Mouse (Mus musculus) limb, embryonic 10.5 days (tissue): ENCODE measurements around the gene Myom3. TPM values are rescaled to one million over a fixed set of nuclear protein-coding genes. Genes with fewer than 3 reads are reported as not detected.

ENCODE experiments used
- DNase-seq: peaks from one replicate; pipeline ENCODE4 v3.0.0-alpha.2; 2017; ENCODE audit warnings: low spot score
- H3K27ac ChIP-seq: fragments of 300-500 bp; sonication (generic); 2 replicates; pipeline ENCODE4 v1.5.1; 2016; ENCODE audit warnings: mild to moderate bottlenecking
- H3K27me3 ChIP-seq: fragments of 300-500 bp; sonication (generic); 2 replicates; pipeline ENCODE4 v1.6.1; 2016; ENCODE audit warnings: low read depth, mild to moderate bottlenecking; ENCODE audit not compliant: poor library complexity, severe bottlenecking
- H3K36me3 ChIP-seq: fragments of 300-500 bp; sonication (generic); 2 replicates; pipeline ENCODE4 v1.6.1; 2016; ENCODE audit warnings: mild to moderate bottlenecking, moderate library complexity
- H3K4me1 ChIP-seq: fragments of 300-500 bp; sonication (generic); 2 replicates; pipeline ENCODE4 v1.6.1; 2016
- H3K4me3 ChIP-seq: fragments of 300-500 bp; sonication (generic); 2 replicates; pipeline ENCODE4 v1.5.1; 2016; ENCODE audit warnings: mild to moderate bottlenecking, moderate library complexity
- H3K9me3 ChIP-seq: fragments of 300-500 bp; sonication (generic); replicated peaks from 2 replicates; pipeline ENCODE4 v1.6.1; 2016; ENCODE audit warnings: mild to moderate bottlenecking
- WGBS: fragments of 180-500 bp; shearing (Covaris S2); methylation state at CpG from one replicate; pipeline ENCODE4 v1.1.7; 2016; 5-methylcytosine and 5-hydroxymethylcytosine counted together
- polyA plus RNA-seq: library from polyadenylated mRNA; unstranded; fragments of >200 nt; fragmentation: Nextera tagmentation; extraction: Ambion mirVana; gene quantifications from 2 replicates; pipeline ENCODE4 v1.2.1, GENCODE M21; 2016

Gene Myom3
- polyA plus RNA-seq, 1 experiment from 2014 or later: 0.15 TPM

DNA sequence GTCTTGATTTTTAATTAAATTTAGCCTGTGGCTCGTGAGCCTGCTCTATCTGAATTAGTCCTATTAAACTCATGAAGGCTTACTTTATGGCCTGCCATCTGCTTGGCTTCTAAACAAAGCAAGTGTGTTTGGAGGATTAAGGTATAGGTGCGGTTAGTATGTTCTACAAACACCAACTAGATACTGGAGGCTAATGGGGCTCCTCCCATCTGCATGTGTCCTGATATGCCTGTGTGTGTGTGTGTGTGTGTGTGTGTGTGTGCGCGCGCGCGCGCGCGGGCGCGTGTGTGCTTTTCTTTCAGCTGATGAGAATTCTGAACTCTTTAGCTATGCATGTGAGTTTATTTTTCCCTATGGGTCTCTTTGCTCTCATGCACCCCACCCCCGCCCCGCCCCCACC is 19.8 kb upstream of the Myom3 start:
- peaks cover 37% of the 10 kb centered on the region for H3K4me1 ChIP-seq
- no peak for DNase-seq
- H3K4me3 ChIP-seq: no peak overlapping the region
- H3K27ac ChIP-seq: no peak overlapping the region
- H3K36me3 ChIP-seq: no peaks in the 10 kb centered on the region
- H3K27me3 ChIP-seq: no peaks in the 10 kb centered on the region
- 90% methylated on average over 14 of the region's 14 CpGs for WGBS
- H3K9me3 ChIP-seq: no peaks in the 10 kb centered on the region

DNA sequence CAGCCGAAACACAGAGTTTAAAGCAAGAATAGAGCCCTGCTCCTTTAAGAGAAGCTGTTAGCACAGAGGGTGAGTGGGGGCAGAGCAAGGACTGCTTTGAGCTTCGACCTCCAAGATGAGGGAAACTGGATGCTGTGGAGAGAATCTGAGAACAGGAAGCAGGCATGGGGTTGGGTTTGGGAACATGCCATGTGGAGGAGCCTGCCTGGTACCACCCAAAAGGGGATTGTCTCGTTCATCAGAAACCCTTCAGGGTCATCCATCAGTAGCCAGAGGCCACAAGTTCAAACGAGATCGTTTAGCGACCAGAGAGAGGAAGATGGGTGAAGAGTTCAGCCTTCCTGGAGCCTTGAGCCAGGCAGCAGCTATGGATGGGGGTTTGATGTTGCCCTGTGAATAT is 16.0 kb upstream of the Myom3 start:
- no peaks in the 10 kb centered on the region for H3K9me3 ChIP-seq
- no peak overlapping the region for H3K4me3 ChIP-seq
- H3K4me1 ChIP-seq: peaks cover 45% of the 10 kb centered on the region
- peak overlapping the region; percentile 32; the same call in 1 of the 2 replicates for H3K27ac ChIP-seq
- no peak for DNase-seq
- 20% methylated on average over 6 of the region's 6 CpGs for WGBS
- H3K27me3 ChIP-seq: no peaks in the 10 kb centered on the region
- H3K36me3 ChIP-seq: no peaks in the 10 kb centered on the region

DNA sequence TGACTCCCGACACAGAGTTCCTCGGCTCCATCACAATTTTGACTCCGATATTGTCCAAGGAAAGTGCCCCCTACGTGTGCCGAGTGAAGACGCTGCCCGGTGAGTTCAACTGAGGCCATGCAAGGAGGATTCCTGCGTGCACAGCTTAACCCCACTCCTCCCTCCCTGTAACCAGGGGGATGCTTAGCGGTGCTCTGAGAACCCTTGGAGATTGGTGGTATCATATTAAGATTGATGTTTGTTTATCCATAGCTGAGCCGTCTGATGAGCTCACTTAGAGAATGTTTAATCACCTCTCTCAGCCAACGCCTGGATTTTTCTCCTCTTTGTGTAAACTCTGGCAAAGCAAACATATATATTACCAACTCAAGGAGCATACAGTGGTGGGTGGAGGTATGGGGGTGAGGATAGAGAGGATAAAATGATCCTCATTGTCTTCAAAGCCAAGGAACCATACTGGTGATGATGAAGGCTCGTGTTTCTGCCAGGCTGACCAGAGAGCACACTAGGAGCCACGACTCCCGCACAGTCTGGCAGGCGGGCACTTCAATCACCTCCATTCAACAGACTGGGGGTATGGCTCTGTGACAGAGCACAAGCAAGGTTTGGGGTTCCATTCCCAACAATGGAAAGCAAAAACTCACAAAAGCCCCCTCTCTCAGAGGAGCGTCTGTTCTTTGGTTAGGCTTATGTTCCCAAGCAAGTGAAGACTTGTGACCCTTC is 14.6 kb upstream of the Myom3 start:
- DNase-seq: no peak
- no peaks in the 10 kb centered on the region for H3K27me3 ChIP-seq
- H3K27ac ChIP-seq: no peak overlapping the region
- WGBS: 59% methylated on average over 16 of the region's 16 CpGs
- H3K9me3 ChIP-seq: no peaks in the 10 kb centered on the region
- no peaks in the 10 kb centered on the region for H3K36me3 ChIP-seq
- H3K4me3 ChIP-seq: no peak overlapping the region
- peaks cover 34% of the 10 kb centered on the region for H3K4me1 ChIP-seq

DNA sequence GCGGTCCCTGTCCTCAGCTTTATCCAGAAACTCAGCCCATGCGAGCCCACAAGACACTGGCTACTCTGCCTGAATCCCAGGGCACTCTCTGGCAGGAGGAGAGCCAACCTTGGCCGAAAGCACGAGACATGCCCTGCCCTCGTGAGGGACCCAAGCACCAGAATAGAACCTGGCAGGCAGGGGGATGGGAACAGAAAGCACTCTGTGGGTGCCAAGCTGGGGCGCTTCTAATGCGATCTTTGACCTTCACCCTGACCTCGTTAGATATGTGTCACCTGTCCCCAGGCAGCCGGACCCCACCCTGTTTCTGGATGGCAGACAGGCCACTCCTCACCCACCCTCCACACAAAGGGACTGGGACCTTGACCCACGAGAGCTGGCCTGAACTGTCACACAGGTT is 13.9 kb upstream of the Myom3 start:
- no peak overlapping the region for H3K27ac ChIP-seq
- no peak overlapping the region for H3K4me3 ChIP-seq
- H3K4me1 ChIP-seq: peaks cover 30% of the 10 kb centered on the region
- no peaks in the 10 kb centered on the region for H3K27me3 ChIP-seq
- WGBS: 80% methylated on average over 10 of the region's 10 CpGs
- H3K9me3 ChIP-seq: no peaks in the 10 kb centered on the region
- H3K36me3 ChIP-seq: no peaks in the 10 kb centered on the region
- no peak for DNase-seq

DNA sequence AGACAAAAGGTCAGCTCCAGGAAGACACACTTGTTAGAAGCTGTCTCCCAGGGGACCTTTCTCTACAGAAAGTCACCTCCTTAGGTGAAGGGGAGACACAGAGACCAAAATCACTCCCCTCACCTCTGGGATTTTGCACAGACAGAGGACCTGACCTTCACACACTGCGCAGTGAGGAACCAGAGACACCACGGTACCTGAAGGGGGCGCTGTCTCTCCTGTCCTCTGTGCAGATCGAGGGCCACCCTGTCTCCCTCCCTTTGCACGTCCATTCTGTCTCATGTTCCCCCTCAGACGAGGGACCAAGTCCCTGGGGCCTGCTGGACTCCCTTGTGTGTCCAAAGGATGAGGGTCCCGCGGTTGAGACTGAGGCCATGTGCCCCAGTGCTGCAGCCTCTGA is 8.6 kb upstream of the Myom3 start:
- H3K36me3 ChIP-seq: no peaks in the 10 kb centered on the region
- no peaks in the 10 kb centered on the region; the same call in 1 of the 2 replicates for H3K9me3 ChIP-seq
- no peak overlapping the region for H3K4me3 ChIP-seq
- WGBS: 82% methylated on average over 8 of the region's 8 CpGs
- no peak overlapping the region for H3K27ac ChIP-seq
- peaks cover 21% of the 10 kb centered on the region for H3K4me1 ChIP-seq
- no peaks in the 10 kb centered on the region for H3K27me3 ChIP-seq
- no peak for DNase-seq

DNA sequence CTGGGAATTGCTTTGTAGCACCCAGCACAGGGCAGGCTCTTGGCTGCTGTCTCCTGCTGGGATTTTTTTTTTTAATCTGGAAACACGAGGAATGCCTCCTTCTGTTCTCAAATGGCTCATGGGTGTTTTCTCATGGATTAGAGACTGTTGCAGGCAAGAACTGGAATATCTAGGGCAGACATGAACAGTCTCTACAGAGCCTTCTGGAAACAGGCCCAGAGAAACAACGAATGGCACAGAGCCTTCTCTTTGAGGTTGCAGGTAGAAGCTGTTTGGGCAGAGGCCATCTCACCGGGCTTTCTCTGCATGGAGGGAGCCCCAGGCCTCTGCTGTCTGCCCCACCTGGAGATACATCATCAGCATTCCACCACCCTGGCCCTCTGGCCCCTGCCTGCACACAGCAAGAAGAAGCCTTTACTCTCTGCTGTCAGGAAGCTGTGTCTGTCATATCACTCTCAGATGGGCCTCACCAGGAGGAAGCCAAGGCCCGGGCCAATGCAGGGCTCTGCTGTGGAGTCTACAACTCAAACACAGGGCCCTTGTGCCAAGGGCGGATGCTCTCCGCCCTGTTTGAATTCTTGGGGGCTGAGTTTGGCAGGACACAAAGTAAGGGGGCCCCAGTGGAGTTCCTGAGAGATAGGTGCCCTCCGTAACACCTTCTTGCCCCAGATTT is 7.3 kb upstream of the Myom3 start:
- no peaks in the 10 kb centered on the region for H3K36me3 ChIP-seq

DNA sequence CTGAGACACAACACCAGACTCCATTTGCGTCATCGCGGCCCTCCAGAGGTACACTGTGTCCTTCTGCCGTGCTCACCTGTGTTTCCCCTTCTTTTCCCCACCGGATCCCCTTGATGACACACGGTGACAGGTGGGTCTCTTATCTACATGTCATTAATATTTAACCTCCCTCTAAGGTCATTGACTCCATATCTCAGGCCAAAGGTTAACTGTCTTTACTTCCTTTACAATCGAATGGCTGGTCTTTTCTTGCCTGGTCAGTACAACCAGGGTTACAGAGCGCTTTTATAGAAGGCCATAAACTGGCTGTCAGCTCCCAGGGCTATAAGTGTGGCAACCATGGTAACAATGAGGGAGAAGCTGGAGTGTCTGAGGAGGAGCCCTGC is 6.7 kb upstream of the Myom3 start:
- Histone ChIP-seq H3K36me3 (no peaks in the 10 kb centered on the region), H3K4me1 (peaks cover 13% of the 10 kb centered on the region), H3K27ac (no peak overlapping the region), H3K27me3 (no peaks in the 10 kb centered on the region), H3K4me3 (no peak overlapping the region), H3K9me3 (no peaks in the 10 kb centered on the region; the same call in 1 of the 2 replicates)
- DNase-seq: no peak
- 62% methylated on average over 8 of the region's 8 CpGs for WGBS

More for the DNA sequence above, 7.3 kb upstream of the Myom3 start:
- Histone ChIP-seq H3K4me3 (no peak overlapping the region), H3K27ac (no peak overlapping the region), H3K4me1 (peaks cover 13% of the 10 kb centered on the region), H3K27me3 (no peaks in the 10 kb centered on the region), H3K9me3 (no peaks in the 10 kb centered on the region; the same call in 1 of the 2 replicates)
- no peak for DNase-seq
- WGBS: 76% methylated on average over 7 of the region's 7 CpGs

DNA sequence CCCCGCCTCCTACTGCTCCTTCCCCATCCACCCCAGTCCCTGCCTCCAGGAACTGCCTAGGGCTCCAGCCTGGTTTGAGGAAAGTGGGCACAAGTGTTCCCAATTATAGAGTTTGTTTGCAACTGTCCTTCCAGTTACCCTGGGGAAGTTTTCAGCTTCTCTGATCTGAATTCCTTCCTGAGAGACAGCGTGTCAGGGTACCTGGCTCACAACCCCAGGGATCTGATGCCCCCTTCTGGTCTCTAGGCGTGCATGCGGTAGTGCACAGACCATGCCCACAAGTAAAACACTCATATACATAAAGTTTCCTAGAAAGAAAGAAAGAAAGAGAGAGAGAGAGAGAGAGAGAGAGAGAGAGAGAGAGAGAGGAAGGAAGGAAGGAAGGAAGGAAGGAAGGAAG is 1.2 kb upstream of the Myom3 start:
- no peaks in the 10 kb centered on the region for H3K36me3 ChIP-seq
- 41% methylated on average over 4 of the region's 4 CpGs for WGBS
- no peak overlapping the region for H3K27ac ChIP-seq
- peaks cover 20% of the 10 kb centered on the region for H3K4me1 ChIP-seq
- H3K9me3 ChIP-seq: no peaks in the 10 kb centered on the region; the same call in 1 of the 2 replicates
- no peak for DNase-seq
- H3K4me3 ChIP-seq: no peak overlapping the region
- peaks cover 15% of the 10 kb centered on the region; the same call in 1 of the 2 replicates for H3K27me3 ChIP-seq

DNA sequence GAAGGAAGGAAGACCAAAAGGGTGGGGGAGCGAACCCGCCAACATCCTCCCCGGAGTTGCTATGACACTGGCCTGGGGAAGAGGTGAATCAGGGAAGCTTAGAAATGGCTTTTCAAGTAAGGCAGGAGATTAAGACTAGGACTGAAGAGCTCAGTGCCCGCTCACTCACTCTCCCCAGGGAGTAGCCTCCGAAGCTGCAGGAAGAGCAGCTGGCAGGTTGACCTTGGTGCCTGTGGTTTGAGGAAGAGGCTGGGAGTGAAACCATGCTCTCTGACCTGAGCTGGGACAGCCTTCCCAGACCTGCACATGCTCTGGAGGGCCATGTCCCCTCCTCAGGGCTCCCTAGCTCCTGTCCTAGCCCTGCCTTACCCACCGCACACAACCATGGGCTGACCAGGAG is 690 bp upstream of the Myom3 start:
- 49% methylated on average over 6 of the region's 6 CpGs for WGBS

DNA sequence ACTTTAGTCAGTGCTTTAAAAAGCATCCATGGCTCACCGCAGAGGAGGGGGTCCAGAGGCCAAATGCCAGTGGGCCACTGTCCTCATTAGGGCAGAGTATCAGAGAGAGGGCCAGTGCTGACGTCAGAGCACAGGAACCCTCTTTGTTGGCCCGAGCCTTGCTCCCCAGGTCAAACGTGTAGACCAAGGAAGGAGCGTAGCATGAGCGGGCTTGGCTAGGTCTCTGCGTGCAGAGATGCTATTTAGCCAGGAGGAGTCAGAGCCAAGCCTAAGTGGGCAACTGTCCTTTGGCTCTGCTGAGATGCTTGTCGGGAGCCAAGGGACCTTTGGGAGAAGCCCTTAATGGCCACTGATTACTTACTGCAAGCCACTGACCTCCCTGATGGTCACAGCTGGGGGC is 1.5 kb downstream of the Myom3 start:
- peaks cover 15% of the 10 kb centered on the region; the same call in 1 of the 2 replicates for H3K27me3 ChIP-seq
- no peak overlapping the region for H3K4me3 ChIP-seq
- no peaks in the 10 kb centered on the region for H3K36me3 ChIP-seq
- no peak for DNase-seq
- H3K9me3 ChIP-seq: no peaks in the 10 kb centered on the region
- peaks cover 20% of the 10 kb centered on the region for H3K4me1 ChIP-seq
- H3K27ac ChIP-seq: no peak overlapping the region
- 68% methylated on average over 8 of the region's 8 CpGs for WGBS

More for the DNA sequence above, 690 bp upstream of the Myom3 start:
- Histone ChIP-seq H3K4me3 (no peak overlapping the region), H3K9me3 (no peaks in the 10 kb centered on the region; the same call in 1 of the 2 replicates), H3K36me3 (no peaks in the 10 kb centered on the region), H3K27ac (no peak overlapping the region), H3K27me3 (peaks cover 15% of the 10 kb centered on the region; the same call in 1 of the 2 replicates), H3K4me1 (peaks cover 20% of the 10 kb centered on the region)
- DNase-seq: no peak

DNA sequence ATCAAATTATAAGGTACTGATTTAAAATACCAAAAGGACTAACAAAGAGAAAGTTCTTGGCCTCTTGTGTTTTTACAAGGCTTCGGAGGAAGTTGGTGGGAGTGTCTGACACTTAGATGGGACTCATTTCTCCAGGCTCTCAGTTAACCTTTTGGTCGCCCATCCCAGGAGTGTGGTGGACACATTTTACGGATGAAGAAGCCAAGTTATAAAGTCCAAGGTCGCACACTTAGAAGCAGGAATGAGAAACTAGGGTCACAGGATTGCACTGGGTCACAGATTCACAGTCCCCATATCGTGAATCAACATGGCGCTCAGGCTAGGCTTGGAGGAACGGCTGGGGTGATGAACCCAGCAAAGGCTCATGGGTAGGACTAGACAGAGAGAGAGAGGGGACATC is 2.1 kb downstream of the Myom3 start:
- no peaks in the 10 kb centered on the region for H3K9me3 ChIP-seq
- peaks cover 20% of the 10 kb centered on the region for H3K4me1 ChIP-seq
- no peak overlapping the region for H3K4me3 ChIP-seq
- no peak for DNase-seq
- no peak overlapping the region for H3K27ac ChIP-seq
- peaks cover 15% of the 10 kb centered on the region; the same call in 1 of the 2 replicates for H3K27me3 ChIP-seq
- no peaks in the 10 kb centered on the region for H3K36me3 ChIP-seq
- 75% methylated on average over 7 of the region's 7 CpGs for WGBS

DNA sequence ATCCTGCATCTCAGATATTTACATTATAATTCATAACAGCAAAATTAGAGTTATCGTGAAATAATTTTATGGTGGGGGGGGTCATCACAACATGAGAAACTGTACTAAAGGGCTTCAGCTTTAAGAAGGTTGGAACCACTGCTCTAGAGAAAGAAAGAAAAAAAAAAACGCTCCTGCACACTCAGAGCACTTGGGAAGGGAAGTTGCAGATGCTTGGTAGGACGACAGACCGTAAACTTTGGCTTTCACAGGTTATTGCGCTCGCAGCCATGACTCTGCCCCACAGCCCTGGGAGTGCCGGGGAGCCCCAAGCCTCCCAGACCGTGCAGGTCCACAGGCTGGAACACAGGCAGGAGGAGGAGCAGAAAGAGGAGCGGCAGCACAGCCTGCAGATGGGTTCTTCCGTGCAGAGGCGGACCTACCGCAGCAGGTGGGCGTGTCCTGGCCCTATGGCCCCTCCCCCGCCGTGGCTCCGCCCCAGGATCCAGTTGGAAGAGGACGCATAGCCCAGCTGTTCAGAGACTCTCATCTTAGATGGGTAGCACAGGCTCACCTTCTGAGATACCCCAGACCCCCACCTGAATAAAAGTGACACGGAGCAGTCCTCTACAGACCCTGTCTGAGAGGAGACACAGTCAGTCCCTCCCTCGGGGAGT is 2.9 kb downstream of the Myom3 start:
- WGBS: 10% methylated on average over 19 of the region's 19 CpGs
- DNase-seq: peak; percentile 71
- no peak overlapping the region for H3K27ac ChIP-seq
- H3K36me3 ChIP-seq: no peaks in the 10 kb centered on the region
- H3K27me3 ChIP-seq: peaks cover 15% of the 10 kb centered on the region; the same call in 1 of the 2 replicates
- H3K9me3 ChIP-seq: no peaks in the 10 kb centered on the region
- H3K4me1 ChIP-seq: peaks cover 20% of the 10 kb centered on the region
- H3K4me3 ChIP-seq: peak overlapping the region; percentile 45

DNA sequence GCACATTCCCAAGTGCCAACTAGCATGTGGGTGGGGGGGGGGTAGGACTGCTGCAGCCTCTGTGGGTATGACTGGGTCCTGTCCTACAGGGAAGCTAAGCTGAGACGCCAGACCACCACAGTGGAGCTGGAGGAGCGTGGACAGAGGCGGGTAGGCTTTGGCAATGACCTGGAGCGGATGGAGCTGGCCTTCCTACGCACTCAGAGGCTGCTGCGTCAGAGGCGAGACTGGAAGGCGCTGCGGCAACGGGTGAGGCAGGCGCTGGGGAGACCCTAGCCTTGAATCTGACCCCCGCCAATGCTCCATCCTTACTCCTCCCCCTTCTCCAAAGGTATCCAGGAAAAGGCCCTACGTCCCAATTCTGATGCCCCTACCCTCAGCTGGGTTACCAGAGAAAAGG is 5.2 kb downstream of the Myom3 start:
- 86% methylated on average over 13 of the region's 13 CpGs for WGBS
- Histone ChIP-seq H3K36me3 (no peaks in the 10 kb centered on the region), H3K27ac (no peak overlapping the region; the same call in 1 of the 2 replicates), H3K9me3 (no peaks in the 10 kb centered on the region), H3K27me3 (peaks cover 11% of the 10 kb centered on the region; the same call in 1 of the 2 replicates), H3K4me3 (no peak overlapping the region), H3K4me1 (peaks cover 12% of the 10 kb centered on the region)
- DNase-seq: no peak
